Mouse (Mus musculus) MEL-GATA-1-ER (cell line): ENCODE measurements around the gene A230050P20Rik.
A peak's percentile ranks its signal among the peaks of the same experiment; 100 is the strongest.
"Not testable (repeated sequence)": the region's sequence is repeated elsewhere in the genome, so short reads cannot be mapped to it uniquely, and the experiment has no call there.

Experiments
- DNase-seq: peaks from one replicate; pipeline ENCODE4 v3.0.0-alpha.2; 2012; ENCODE audit warnings: low read depth; ENCODE audit errors: extremely low read depth

Gene A230050P20Rik

DNA sequence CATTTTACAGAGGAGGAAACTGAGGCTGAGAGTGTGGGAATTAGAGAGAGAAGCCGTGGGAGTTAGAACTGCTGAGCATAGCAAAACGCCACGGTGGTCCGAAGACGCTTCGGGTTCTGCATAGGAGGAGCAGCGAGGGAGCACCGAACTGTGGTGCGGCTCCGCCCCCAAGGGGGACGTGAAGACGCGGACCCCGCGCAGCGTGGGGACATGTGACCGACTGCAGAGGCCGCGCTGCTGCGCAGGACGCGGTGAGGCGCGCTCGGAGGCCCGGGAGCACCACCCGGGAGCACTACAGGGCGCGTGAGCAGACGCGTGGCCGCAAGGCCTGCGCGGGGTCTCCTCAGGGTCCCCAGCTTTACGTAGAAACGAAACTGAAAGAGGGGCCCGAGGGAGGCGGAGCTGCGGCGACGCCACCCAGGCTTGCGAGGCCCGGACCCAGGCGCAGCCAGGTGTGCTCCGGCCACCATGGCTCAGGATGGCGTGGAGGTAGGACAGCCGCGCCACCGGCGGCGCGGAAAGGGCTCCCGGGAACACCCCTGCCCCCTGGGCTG, at the start of gene A230050P20Rik:
Gene A230050P20Rik (plus strand): TSS at position 195 of the 554 bp plus-strand sequence.
- no peak for DNase-seq

DNA sequence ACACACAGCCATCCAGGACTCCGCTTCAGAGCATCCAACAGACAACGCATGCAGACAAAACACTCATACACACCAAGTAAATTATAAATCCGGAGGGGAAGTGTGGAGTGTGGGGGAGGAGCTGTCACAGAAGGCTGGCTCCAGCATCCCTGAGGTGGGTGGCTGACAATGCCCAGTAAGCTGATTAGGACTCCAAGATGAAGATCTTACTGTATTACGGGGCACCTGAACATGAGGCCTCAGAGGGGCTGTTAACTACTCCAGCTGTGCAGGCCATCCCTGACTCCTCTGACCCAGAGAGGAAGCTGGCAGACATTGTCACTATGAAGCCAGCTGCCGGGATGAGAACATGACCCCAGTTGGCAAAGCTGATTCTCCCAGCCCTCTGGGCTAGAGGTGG, 48.4 kb upstream of the A230050P20Rik start:
- DNase-seq = no peak

DNA sequence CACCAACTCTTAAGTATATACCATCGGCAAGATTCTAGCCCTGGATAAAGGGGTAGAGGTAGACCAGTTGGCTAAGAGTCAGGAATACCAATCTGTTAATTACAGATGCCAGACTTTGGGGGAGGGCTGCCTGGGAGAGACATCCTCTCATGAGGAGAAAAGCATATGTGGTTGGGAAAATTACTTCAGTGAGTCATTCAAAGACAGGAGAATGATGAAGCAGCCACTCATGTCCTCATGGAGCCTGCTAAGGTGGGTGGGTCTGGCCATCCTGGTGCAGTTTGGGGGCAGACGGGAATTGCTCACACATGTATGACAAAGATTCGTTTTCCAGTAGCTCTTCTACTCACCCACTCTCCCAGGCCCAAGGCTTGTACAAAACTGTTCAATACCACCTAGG, 45.6 kb upstream of the A230050P20Rik start:
- DNase-seq = no peak

DNA sequence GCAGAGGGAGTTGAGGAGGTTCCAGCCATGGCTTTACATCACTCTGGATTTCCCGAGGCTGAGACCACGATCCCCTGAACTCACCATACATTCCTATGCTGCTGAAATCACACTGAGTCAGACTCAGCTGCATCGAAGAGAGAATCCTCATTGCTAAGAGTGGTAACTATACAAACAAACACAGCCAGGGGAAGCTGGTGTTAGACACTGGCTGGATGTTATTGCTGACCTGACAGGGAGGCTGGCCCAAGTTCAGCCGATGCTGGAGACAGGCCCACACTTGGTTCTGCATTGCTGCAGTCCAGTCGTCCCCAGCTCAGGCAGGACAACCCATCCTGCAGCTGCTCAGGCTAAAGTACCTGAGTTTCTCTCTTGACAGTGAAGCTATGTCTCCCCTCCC, 42.7 kb upstream of the A230050P20Rik start:
- DNase-seq = no peak

DNA sequence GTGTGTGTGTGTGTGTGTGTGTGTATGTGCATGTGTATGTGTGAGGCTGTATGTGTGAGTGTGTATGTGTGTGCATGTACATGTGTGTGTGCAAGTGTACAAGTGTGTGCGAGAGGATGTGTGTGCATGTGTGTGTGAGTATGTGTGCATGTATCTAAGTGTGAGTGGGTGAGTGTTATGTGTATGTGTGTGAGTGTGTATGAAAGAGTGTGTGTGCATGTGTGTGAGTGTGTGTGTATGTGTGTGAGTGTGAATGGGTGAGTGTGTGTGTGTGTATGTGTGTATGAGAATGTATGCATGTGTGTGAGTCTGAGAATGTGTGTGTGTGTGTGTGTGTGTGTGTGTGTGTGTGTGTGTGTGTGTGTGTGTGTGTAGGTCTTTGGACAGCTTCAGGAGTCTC, 40.3 kb upstream of the A230050P20Rik start:
- no peak for DNase-seq

DNA sequence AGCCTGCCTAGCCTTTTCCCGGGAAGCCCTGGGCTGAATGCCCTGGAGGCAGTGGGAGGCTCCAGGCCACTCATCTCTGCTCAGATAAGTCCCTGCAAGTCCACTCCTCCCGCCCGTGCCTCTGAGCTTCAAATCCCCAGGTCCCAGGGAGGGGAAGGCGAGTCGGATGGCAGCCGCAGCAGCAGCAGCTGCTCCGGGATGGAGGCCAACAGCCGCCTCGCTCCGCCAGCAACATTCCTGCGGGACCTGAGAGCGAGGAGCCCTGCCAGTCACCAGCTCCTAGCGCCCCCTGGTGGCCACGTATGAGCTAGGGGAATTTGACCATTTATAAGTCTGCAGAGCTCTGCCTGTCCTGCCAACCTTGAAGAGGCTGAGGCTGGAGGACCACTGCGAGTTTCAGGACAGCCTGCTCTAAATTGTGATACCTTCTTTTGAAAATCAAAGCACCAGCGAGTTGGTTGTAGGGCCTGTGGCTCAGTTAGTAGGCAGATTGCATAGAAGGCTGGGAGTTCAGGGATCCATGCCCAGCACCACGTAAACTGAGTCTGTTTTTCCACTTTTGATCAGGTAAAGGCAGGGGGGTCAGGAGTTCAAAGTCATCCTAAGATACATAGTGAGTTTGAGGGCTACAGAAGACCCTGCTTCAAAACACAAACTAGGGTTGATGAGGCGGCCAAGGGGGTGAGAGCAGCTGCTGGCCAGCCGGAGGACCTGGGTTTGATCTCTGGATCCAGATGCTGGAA, 37.4 kb upstream of the A230050P20Rik start:
- peak; percentile 47 for DNase-seq

DNA sequence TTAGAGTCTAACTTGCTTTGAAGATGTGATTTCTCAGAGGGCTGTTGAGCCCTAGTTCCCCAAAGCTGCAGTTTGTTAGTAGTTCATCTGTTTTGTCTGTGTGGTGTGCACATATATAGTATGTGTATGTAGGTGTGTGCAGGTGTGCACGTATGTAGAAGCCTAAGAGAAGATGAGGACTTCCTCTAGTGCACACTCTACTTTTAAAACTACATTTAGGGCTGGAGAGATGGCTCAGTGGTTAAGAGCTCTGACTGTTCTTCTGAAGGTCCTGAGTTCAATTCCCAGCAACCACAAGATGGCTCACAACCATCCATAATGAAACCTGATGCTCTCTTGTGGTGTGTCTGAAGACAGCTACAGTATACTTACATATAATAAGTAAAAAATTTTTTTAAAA, 33.6 kb upstream of the A230050P20Rik start:
- no peak for DNase-seq

DNA sequence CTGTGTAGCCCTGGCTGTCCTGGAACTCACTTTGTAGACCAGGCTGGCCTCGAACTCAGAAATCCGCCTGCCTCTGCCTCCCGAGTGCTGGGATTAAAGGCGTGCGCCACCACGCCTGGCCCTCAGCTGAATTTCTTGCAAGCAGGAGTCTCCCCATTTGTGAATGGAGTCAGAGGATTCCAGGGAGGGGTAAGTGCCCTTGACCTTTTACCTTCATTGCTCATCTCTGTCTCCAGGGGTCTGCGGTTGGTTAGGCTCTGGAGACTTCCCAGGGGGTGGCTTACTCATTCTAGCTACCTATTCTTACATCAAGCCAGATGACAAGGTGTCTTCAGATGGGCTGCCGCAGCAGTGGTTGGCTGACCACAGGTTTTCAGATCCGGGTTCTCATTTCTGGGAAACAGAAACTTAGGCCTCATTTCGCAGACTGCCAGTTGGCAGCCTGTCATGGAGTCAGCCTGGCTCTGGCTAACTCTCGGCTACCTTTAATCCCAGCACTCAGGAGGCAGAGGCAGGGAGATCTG, 32.9 kb upstream of the A230050P20Rik start:
- DNase-seq = not testable (repeated sequence)

DNA sequence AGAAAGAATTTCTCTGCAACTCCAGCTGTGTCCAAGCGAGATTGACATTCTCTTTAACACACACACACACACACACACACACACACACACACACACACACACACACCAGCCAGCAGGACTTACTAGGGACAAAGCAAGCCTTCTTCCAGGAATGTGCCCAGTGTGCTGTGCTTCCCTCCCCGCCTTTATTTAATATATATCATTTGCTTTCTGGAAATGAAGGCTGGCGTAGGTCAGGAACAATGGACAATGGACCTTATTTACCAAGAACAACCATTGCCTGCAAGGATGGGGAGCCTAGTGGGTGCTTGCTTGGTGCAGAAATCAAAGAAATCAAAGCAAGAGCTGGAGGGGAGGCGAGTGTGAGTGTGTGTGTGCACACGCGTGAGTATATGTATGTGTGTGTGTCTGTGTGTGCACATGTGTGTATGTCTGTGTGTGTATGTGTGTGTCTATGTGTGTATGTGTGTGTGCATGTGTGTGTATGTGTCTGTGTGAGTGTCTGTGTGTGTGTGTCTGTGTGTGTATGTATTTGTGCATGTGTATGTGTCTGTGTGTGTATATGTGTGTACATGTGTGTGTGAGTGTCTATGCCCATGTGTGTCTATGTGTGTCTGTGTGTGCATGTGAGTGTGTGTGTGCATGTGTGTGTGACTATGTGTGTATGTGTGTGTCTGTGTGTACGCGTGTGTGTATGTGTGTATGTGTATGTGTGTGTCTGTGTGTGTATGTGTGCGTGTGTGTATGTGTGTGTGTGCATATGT, 31.1 kb upstream of the A230050P20Rik start:
- no peak for DNase-seq

DNA sequence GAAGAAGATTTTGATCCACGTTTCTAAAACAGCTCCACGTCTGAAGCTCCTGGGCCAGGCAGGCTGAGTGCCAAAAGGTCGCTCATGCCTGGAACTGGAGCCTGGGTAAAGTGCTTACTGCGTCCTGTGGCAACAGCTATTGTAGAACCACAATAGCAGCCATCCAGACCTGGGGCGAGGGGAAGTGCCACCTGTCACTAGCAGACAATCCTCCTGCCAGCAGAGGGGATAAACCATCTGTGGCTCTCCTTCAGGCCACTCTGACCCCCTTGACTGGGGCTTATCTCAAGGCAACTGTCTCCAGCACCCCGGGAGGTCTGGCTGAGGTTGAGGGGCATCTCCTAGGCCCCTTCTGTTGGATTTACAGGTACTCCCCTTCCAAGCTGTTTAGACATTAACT, 29.5 kb upstream of the A230050P20Rik start:
- no peak for DNase-seq

DNA sequence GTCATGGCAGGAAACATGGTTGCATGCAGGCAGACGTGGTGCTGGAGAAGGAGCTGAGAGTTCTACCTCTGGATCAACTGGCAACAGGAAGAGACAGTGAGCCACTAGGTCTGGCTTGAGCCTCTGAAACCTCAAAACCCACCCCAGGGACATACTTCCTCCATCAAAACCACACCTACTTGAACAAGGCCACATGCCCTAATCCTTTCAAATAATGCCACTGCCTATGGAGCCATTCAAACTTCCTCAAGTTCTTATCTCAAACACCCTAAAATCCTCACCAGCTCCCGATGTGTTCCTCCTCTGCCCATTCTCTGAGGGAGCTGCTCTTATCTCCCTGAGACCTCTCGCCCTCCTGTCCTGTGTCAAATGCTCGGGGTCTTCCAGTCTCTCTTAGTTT, 26.2 kb upstream of the A230050P20Rik start:
- peak; percentile 69 for DNase-seq

DNA sequence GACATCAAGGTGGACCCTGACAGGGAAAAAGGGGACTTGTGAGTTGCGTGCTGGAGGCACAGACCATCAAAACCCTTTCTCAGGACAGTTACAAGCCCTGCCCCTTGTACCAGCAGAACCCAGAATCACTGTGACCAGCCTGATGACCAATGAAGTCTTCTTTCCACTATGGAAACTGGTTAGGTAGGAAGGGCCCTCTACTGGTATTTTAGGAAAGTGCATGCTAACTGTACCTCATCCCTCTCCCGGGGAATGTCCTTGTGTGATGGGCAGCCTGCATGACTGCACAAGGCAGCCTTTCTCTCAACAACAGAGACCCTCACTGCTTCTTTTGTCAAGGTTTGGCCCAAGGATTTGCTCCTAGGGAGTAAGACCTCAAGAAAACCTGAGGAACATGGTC, 25.8 kb upstream of the A230050P20Rik start:
- peak; percentile 44 for DNase-seq

DNA sequence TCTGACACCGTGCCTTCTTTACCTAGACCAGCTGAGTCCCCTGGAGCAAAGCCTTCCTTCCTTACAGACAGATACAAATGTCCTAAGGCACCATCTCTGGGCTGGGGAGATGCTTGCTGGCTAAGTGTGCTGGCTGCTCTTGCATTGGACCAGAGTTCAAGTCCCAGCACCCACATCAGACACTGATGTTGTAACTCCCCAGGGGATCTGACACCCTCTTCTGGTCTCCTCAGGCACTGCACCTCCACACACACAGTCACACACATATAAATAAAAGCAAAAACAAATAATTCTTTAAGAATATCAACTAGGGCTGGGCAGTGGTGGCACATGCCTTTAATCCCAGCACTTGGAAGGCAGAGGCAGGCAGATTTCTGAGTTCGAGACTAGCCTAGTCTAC, 18.3 kb upstream of the A230050P20Rik start:
- DNase-seq = no peak

DNA sequence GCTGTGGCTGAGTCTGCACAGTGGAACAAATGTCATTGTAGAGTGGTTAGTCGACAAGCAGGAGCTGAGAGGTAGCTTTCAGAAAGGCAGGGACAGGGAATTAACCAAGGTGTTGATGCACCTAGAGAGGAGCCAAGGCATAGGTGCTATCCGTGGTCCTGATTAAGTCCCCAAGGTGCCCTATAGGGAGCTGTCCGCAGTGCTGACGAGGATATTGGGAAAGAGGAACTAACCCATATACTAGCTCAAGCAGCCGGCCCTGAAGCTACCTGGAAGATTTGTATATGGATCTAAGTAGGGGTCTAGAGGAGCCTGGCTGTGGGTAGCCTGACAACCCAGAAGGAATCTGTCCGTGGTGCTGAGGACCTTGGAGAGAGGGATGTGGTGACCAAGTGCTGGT, 11.3 kb upstream of the A230050P20Rik start:
- peak; percentile 87 for DNase-seq

DNA sequence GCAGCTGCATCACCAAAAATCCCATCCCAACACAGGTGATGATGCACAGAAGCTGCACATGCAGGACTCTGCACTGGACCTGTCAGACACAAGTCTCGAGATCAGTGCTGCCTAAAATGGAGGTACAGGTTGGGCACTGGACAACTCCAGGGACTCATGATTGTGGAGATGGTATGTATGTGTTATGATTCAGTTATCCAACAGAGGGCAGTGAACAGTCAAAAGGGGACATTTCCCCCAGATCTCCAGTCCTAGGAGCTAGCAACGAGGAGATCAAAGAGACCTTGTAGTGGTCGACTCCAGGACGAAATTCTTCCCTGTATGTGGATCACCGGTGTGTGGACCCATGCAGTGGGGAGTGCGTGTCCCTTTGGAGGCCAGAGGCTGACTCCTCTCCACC, 8.5 kb upstream of the A230050P20Rik start:
- DNase-seq = no peak

DNA sequence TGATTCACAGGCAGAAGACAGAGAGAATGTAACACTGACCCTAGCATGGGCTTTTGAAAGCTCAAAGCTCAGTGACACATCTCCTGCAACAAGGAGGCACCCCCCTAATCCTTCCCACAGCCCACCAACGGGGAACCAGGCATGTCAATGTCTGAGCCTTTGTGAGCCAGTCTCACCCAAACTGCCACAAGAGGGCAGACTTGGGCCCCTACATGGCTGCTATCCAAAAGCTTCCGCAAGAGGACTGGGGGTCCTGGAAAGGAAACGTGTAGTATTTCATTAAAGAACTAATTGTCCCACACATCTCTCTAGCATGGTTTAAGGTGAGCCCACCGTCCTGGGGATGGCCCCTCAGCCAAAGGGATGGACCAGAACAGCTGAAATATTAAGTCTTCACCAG, 6.6 kb upstream of the A230050P20Rik start:
- DNase-seq = no peak

DNA sequence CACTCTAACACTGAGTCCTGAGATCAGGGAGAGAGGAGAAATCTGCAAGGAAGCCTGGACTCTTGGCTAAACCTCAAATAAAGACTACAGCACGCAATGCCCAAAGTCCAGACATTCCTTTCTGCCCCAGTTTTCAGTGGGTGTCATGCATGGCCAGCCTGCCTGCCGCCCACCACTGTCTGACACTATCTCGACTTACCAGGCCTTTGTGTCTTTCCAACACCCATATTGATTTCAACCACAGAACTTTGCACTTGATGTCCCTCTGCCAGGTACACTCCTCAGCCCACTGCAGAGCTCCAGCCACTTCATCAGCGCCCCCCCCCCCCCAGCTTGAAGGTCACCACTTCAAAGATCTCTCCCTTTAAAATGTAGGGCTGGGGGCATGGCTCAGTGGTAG, 6.2 kb upstream of the A230050P20Rik start:
- no peak for DNase-seq

DNA sequence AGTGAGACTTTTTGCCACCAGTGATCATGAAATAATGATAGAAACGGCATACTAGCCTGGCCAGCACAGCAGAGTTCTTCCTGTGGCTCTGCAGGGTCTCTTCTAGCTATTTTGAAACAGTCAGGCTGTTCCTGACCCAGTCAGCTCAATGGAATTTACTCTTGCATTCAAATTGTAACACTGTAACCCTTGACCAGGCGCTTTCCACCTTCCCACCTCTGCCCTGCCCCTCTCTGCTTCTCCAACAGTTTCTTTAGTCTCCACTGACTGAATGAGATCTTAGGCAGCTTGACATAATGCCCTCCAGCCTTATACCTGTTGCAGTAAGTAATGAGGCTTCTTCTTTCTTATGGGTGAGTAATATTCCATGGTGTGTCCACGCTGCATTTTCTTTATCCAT, 1.6 kb upstream of the A230050P20Rik start:
- no peak for DNase-seq

DNA sequence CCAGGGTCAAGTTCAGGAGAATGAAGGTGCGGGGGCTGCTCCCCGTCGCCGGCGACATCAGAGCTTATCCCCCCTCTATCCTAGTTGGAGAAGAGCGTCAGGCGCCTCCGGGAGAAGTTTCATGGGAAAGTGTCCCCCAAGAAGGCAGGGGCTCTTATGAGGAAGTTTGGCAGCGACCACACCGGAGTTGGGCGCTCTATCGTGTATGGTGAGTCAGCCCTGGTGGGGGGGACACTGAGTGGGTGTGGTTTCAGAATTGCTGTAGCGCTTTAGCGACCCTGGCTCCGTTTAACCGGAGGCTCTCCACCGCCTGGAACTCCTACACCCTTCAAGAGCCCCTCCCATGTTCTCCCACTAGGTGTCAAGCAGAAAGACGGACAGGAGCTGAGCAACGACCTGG, 804 bp downstream of the A230050P20Rik start:
- DNase-seq = no peak

DNA sequence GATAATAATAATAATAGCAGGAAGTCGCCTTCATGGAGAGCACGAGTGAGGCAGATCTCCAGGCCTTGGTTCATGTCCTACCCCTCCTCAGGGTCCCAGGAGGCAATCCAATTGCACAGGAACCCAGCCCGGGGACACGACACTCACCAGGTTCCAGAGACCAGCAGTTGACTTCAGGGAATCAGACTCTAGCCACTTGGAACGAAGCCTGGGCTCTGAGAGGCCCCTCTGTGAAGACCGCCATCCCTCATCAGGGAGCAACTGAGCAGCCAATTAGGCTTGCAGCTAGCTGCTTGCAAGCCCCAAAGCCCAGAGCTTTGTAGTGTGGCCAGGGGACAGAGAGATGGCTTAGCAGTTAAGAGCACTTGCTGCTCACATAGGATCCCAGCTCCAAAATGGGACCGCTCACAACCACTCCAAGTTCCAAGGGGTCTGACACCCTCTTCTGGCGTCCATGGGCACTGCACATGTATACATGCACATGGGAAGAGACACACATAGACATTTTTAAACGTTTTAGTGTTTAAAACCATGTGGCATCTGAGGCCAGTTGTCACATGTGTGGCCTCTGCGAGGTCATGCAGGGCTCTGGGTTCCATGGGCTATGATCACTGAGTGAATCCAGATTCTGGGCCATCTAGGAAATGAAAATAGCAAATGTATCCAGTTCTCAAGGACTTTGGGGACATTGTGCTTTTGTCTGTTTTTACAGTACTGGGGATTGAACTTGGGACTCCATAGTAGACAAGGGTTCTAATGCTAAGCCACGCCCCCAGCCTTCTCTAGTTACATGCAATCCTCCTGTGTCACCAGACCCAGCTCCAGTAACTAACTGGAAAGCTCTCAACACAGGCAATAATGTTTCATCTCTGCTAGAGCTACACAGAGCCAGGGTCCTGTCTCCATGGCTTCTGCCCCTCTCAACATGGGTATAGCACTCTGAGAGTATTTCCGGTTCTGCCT, 2.0 kb downstream of the A230050P20Rik start:
- no peak for DNase-seq

DNA sequence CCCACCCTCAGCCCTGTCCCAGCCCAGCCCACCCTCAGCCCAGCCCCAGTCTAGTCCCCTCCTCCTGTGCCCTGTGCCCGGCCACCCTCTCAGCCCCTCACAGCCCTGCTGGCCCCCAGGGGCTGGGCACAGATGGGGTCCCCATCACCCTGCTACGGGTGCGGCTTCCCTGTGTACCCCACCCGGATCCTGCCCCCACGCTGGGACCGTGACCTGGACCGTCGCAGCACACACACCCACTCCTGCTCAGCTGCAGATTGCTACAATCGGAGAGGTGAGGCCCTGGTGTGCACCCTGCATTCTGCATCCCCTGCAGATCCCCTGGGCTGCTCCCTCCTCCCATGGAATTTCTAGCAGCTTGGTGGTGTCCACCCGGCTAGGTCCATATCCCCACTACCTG, 4.5 kb downstream of the A230050P20Rik start:
- DNase-seq = no peak
